Mouse (Mus musculus): ENCODE measurements around the gene Trappc12. TPM values are rescaled to one million over a fixed set of nuclear protein-coding genes. Genes with fewer than 3 reads are reported as not detected.
A peak's percentile ranks its signal among the peaks of the same experiment; 100 is the strongest.

Gene Trappc12
- polyA plus RNA-seq, 1 experiment from 2014 or later: 37.8 TPM

GRCm38 (mm10) chr12:28727061-28727460 lies 23.2 kb downstream of the Trappc12 start:
- no peaks in the 10 kb centered on the region for H3K27me3 ChIP-seq
- H3K4me2 ChIP-seq: no peak overlapping the region
- H3K9ac ChIP-seq: no peak overlapping the region
- H3K4me1 ChIP-seq: no peaks in the 10 kb centered on the region
- no peak overlapping the region for H3K4me3 ChIP-seq
- no peak overlapping the region for H3K27ac ChIP-seq
- ATAC-seq: no peak
- WGBS: 92% methylated on average over 5 of the region's 5 CpGs
- peaks cover 40% of the 10 kb centered on the region; the same call in 1 of the 2 replicates for H3K36me3 ChIP-seq (ENCODE audit: poor library complexity, severe bottlenecking)
- H3K9me3 ChIP-seq (replicated peaks): no peaks in the 10 kb centered on the region

- H3K4me1 ChIP-seq: no peaks in the 10 kb centered on the region
- H3K4me2 ChIP-seq: no peak overlapping the region
- no peak overlapping the region for H3K4me3 ChIP-seq
- no peak overlapping the region for H3K27ac ChIP-seq
- no peaks in the 10 kb centered on the region for H3K9me3 ChIP-seq (replicated peaks)
- peaks cover 42% of the 10 kb centered on the region for H3K36me3 ChIP-seq (ENCODE audit: poor library complexity, severe bottlenecking)
- H3K27me3 ChIP-seq: no peaks in the 10 kb centered on the region
- H3K9ac ChIP-seq: no peak overlapping the region
- ATAC-seq: no peak
- WGBS: 86% methylated on average over 4 of the region's 4 CpGs
Observed at GRCm38 (mm10) chr12:28726204-28726603, 24.1 kb downstream of the Trappc12 start.

- Histone ChIP-seq H3K36me3 (ENCODE audit: poor library complexity, severe bottlenecking) (peaks cover 54% of the 10 kb centered on the region), H3K9ac (no peak overlapping the region), H3K9me3 (replicated peaks) (no peaks in the 10 kb centered on the region), H3K4me2 (no peak overlapping the region), H3K4me1 (no peaks in the 10 kb centered on the region), H3K27me3 (no peaks in the 10 kb centered on the region), H3K27ac (no peak overlapping the region), H3K4me3 (no peak overlapping the region)
- 67% methylated on average over 3 of the region's 3 CpGs for WGBS
- no peak for ATAC-seq
Observed at GRCm38 (mm10) chr12:28724366-28724765, 25.9 kb downstream of the Trappc12 start.

DNA sequence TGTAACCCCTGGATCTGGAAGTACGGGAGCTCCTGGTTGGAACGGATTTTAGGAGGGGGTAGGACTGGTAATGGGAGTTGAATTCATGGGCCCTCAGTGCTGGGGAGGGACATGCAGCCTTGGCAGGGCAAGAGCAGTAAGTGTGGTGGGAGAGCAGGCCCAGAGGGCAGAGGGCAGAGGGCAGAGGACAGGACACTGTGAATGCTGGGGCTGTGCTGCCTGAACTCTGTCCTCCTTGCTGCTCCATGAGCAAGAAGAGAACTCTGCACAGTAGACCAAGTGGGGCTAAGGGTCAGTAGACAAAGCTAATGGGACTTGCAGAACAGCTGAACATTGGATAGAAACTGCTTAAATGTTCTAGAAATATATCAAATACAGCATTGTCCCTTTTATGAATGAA lies 32.2 kb downstream of the Trappc12 start:
- no peaks in the 10 kb centered on the region for H3K27me3 ChIP-seq
- WGBS: 94% methylated on average over 2 of the region's 2 CpGs
- H3K9ac ChIP-seq: no peak overlapping the region
- no peak overlapping the region for H3K4me2 ChIP-seq
- ATAC-seq: no peak
- H3K36me3 ChIP-seq (ENCODE audit: poor library complexity, severe bottlenecking): peaks cover 50% of the 10 kb centered on the region
- H3K9me3 ChIP-seq (replicated peaks): no peaks in the 10 kb centered on the region
- H3K4me1 ChIP-seq: no peaks in the 10 kb centered on the region
- no peak overlapping the region for H3K27ac ChIP-seq
- H3K4me3 ChIP-seq: no peak overlapping the region

DNA sequence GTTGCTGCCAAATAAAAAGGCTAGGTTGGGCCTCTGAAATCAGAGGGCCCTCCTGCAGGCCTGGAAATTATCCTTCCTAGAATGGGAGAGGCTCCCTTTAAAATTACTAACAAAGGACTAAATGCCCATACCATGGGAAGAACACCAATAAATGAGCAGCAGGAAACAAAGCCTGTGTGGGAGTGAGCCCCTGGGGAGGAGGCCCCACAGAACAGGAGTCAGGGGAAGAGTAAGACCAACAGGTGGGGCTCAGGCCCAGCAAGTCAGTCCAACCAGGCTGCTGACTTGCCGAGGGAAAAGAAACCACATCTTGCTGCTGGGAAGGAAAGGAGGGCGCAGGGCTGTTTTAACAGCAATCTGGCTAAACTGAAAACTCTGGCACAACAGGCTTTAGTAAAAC lies 33.2 kb downstream of the Trappc12 start:
- H3K9ac ChIP-seq: no peak overlapping the region
- no peak overlapping the region for H3K4me3 ChIP-seq
- H3K36me3 ChIP-seq (ENCODE audit: poor library complexity, severe bottlenecking): peaks cover 55% of the 10 kb centered on the region
- no peaks in the 10 kb centered on the region for H3K4me1 ChIP-seq
- no peak overlapping the region for H3K4me2 ChIP-seq
- no peaks in the 10 kb centered on the region for H3K9me3 ChIP-seq (replicated peaks)
- H3K27me3 ChIP-seq: no peaks in the 10 kb centered on the region
- 63% methylated on average over 2 of the region's 2 CpGs for WGBS
- ATAC-seq: no peak
- H3K27ac ChIP-seq: no peak overlapping the region

DNA sequence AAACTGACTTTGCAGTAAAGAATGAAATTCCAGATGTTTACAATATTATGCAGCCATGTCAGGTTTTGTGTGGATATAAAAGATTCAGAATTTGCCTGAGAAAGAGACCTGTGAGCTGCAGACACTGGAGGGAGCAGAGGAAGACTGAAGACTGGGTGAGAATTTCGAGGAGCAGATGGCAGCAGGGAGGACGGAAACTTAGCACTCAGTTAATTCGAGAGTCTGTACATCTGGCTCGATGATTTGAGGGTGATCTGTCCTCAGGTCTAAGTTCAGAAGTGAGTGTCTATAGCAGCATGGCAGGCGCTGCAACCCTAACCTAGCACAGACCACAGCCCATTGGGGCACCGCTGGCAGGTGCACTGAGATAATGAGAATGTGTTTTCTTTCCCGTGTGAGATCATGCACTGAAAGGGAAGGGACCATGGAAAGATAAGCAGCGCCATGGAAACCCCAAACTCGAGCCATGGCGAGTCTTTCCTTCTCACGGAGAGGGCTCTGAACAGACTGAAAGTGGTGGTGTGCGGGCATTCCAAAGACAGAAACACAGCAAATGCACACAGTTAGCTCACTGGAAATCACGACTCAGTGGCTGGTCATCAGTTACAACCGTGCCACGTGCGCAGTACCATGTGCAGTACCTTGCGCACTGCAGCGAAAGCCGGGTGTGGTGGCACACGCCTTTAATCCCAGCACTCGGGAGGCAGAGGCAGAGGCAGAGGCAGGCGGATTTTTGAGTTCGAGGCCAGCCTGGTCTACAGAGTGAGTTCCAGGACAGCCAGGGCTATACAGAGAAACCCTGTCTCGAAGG lies 35.2 kb downstream of the Trappc12 start:
- no peak overlapping the region for H3K27ac ChIP-seq
- peaks cover 54% of the 10 kb centered on the region for H3K36me3 ChIP-seq (ENCODE audit: poor library complexity, severe bottlenecking)
- no peak overlapping the region for H3K9ac ChIP-seq
- H3K9me3 ChIP-seq (replicated peaks): no peaks in the 10 kb centered on the region
- ATAC-seq: no peak
- 0 out of 2 replicates have a peak, but pooled peaks cover 4% of the 10 kb centered on the region for H3K4me1 ChIP-seq
- H3K4me3 ChIP-seq: no peak overlapping the region
- no peaks in the 10 kb centered on the region for H3K27me3 ChIP-seq
- WGBS: 85% methylated on average over 24 of the region's 24 CpGs
- H3K4me2 ChIP-seq: no peak overlapping the region

GRCm38 (mm10) chr12:28710566-28711185 lies 39.6 kb downstream of the Trappc12 start:
- no peak for ATAC-seq
- H3K36me3 ChIP-seq (ENCODE audit: poor library complexity, severe bottlenecking): peaks cover 50% of the 10 kb centered on the region
- 69% methylated on average over 22 of the region's 22 CpGs for WGBS

DNA sequence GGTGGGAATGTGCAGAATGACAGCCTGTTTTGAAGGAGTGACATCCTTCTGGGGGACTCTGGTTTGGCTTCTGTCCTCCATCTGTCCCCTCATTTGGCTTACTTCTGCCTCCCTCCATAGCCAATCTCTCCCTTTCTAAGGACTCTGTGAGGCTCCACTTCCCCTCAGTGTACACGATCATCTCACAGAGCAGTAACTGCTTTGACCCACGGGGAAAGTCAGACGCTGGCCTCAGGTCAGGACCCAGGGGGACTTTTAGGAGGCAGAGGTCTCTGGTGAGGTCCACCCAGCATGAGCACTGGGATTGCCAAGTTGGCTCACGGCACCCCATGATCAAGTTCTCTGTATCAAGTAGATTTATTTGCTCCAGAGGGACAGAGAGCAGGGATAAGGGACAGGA lies 42.1 kb downstream of the Trappc12 start:
- peaks cover 44% of the 10 kb centered on the region for H3K36me3 ChIP-seq (ENCODE audit: poor library complexity, severe bottlenecking)
- H3K4me2 ChIP-seq: no peak overlapping the region
- WGBS: 95% methylated on average over 4 of the region's 4 CpGs

More at GRCm38 (mm10) chr12:28710566-28711185, 39.6 kb downstream of the Trappc12 start:
- Histone ChIP-seq H3K4me2 (no peak overlapping the region), H3K27ac (no peak overlapping the region; the same call in 1 of the 2 replicates), H3K4me3 (no peak overlapping the region), H3K9ac (no peak overlapping the region), H3K27me3 (no peaks in the 10 kb centered on the region), H3K4me1 (0 out of 2 replicates have a peak, but pooled peaks cover 4% of the 10 kb centered on the region), H3K9me3 (replicated peaks) (no peaks in the 10 kb centered on the region)

DNA sequence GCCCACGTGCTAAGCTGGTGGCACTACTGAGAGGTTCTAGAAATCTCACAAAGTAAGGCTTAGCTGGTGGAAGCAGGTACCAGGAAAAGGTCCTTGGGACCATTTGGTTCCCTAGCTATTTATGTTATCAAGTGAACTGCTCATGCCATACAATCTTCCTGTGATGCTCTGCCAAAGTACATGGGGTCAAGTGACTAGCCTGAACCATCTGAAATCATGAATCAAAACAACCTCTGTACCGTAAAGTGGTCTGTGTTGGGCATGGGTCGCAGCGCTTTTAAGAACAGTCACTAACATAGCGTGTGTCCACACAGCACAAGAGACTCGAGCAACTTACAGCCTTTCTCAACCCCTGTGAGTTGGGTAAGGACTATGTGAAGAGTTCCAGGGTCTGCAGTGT lies 45.1 kb downstream of the Trappc12 start:
- Histone ChIP-seq H3K4me2 (no peak overlapping the region), H3K36me3 (ENCODE audit: poor library complexity, severe bottlenecking) (peaks cover 16% of the 10 kb centered on the region), H3K4me3 (no peak overlapping the region), H3K27me3 (no peaks in the 10 kb centered on the region), H3K4me1 (peaks cover 22% of the 10 kb centered on the region), H3K9me3 (replicated peaks) (no peaks in the 10 kb centered on the region), H3K9ac (no peak overlapping the region), H3K27ac (no peak overlapping the region)
- ATAC-seq: no peak
- WGBS: 87% methylated on average over 6 of the region's 6 CpGs

More for the DNA sequence above, 42.1 kb downstream of the Trappc12 start:
- no peak overlapping the region for H3K27ac ChIP-seq
- no peak overlapping the region for H3K9ac ChIP-seq
- no peak for ATAC-seq
- no peaks in the 10 kb centered on the region for H3K27me3 ChIP-seq
- peaks cover 8% of the 10 kb centered on the region for H3K4me1 ChIP-seq
- no peak overlapping the region for H3K4me3 ChIP-seq
- no peaks in the 10 kb centered on the region for H3K9me3 ChIP-seq (replicated peaks)

DNA sequence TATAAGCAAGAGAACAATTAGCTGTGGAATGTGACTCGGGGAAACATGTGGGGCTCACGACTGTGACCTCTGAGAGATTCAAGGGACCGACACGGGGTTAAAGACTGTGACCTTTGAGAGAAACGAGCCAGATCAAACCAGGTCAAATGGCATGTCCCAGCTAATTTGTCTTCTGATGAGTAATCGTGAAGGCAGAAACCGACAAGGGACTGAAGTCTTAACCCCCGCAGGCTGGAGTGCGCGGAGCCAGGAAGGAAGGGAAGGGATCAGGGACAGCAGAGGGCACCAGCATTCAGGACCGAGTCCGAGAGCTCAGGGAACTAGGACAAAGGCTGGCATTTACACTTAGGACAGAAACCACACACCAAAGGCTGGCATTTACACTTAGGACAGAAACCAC lies 45.9 kb downstream of the Trappc12 start:
- Histone ChIP-seq H3K9ac (no peak overlapping the region), H3K27me3 (no peaks in the 10 kb centered on the region), H3K4me2 (no peak overlapping the region), H3K36me3 (ENCODE audit: poor library complexity, severe bottlenecking) (peaks cover 7% of the 10 kb centered on the region), H3K4me1 (peaks cover 29% of the 10 kb centered on the region), H3K27ac (no peak overlapping the region), H3K4me3 (no peak overlapping the region), H3K9me3 (replicated peaks) (no peaks in the 10 kb centered on the region)
- no peak for ATAC-seq
- 19% methylated on average over 12 of the region's 12 CpGs for WGBS

- 0 out of 2 replicates have a peak, but pooled peaks have one; percentile 13 for ATAC-seq
- no peak overlapping the region for H3K4me3 ChIP-seq
- H3K27me3 ChIP-seq: no peaks in the 10 kb centered on the region
- no peaks in the 10 kb centered on the region for H3K9me3 ChIP-seq (replicated peaks)
- peaks cover 7% of the 10 kb centered on the region; the same call in 1 of the 2 replicates for H3K36me3 ChIP-seq (ENCODE audit: poor library complexity, severe bottlenecking)
- 75% methylated on average over 11 of the region's 11 CpGs for WGBS
- H3K27ac ChIP-seq: peak overlapping the region; percentile 93
- no peak overlapping the region for H3K4me2 ChIP-seq
- H3K4me1 ChIP-seq: peaks cover 37% of the 10 kb centered on the region
- H3K9ac ChIP-seq: peak overlapping the region; percentile 45; the same call in 1 of the 2 replicates
Observed at GRCm38 (mm10) chr12:28701302-28701701, 49.0 kb downstream of the Trappc12 start.

DNA sequence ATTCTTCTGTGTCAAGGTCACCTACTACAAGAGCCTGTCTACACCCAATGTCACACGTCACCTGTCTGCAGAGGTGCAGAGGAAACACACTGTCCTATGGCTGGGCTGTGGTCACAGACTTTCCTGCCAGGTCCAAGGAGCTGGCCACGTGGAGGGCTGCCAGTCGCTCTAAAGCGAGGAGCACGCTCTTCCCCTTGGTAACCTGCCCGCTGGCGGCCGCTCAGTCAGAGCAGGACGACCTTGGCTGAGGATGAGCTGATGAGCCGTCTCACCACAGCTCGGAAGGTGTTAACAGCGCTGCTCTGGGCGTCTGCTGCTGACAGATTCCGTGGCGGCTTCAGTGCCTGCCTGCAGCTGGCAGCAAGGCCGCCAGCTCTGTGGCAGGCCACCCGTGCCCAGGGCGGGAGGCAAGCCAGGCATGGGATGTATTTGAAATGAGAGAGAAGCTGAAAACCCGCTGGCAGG lies 49.7 kb downstream of the Trappc12 start:
- ATAC-seq: peak; percentile 72
- Histone ChIP-seq H3K27ac (peak overlapping the region; percentile 93), H3K4me1 (peaks cover 37% of the 10 kb centered on the region), H3K27me3 (no peaks in the 10 kb centered on the region), H3K36me3 (ENCODE audit: poor library complexity, severe bottlenecking) (peaks cover 14% of the 10 kb centered on the region; the same call in 1 of the 2 replicates), H3K9me3 (replicated peaks) (no peaks in the 10 kb centered on the region), H3K9ac (peak overlapping the region; percentile 56), H3K4me3 (no peak overlapping the region), H3K4me2 (no peak overlapping the region)
- 63% methylated on average over 19 of the region's 19 CpGs for WGBS

All from forebrain, embryonic 13.5 days (tissue).